Mouse (Mus musculus) heart, adult 8-10 months (tissue): ENCODE measurements around the gene Olfr721-ps1. TPM values are rescaled to one million over a fixed set of nuclear protein-coding genes. Genes with fewer than 3 reads are reported as not detected.

Experiments
- DNase-seq: peaks from one replicate; pipeline ENCODE4 v3.0.0; 2022; ENCODE audit warnings: low spot score
- total RNA-seq, 4 experiments: library from RNA; stranded (reverse); gene quantifications; 2 replicates each; pipeline ENCODE4 v1.2.4; 2022

Olfr721-ps1 gene
- not detected for total RNA-seq

DNA sequence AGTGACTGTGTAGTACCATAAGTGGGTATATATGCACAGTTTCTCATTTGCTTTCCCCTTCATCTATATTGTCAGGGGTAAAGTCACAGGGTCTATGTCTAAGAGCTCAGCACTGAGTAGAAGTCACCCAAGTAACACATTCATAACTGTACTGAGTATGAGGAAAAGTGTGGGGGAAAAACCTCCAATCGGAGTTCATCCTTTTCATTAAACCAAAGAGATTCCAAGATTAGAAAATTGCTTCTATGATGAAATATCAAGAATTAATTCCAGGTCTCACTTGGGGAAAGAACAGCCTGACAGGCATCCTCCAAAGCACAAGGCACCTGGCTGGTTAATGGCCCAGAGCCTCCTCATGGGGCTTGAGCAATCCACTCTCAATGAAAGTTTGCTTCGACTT lies at the start of gene Olfr721-ps1:
Gene Olfr721-ps1 (plus strand): TSS at position 301 of the 400 bp plus-strand sequence.
- DNase-seq, result no peak

DNA sequence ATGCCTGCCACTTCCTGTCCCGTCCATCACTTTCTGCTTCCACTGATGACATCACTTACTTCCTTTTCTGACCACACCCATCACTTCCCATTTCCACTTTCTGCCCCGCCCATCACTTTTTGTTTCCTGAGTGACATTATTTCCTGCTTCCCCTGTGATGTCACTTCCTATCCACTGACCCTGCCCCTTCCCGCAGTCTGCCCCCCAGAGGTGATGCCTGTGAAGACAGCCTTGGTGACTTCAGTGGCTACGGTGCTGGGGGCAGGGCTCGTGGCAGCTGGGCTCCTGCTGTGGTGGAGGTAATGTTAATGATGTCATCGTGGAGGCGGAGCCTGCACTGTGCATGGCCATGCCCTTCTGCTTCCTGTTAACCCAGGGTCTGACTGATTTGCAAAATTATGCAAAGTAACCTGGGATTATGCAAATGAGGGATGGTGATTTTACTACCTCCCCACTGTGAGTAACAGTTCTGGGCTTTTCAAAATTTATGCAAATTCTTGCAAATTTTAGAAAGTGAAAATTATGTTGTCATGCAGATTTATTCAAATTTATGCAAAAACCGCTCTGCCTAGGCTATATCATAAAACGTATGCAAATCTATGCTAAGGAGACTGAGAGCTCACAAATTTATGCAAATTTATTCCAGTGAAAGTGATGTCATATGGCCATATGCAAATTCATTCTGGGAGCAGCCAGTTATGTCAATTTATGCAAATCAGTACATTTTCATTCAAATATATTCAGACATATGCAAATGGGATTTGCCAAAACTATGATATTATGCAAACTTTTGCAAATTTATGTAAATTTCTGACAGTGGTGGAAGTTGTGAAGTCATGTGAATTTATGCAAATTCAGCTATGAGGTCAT lies 49.1 kb upstream of the Olfr721-ps1 start:
- no peak for DNase-seq

DNA sequence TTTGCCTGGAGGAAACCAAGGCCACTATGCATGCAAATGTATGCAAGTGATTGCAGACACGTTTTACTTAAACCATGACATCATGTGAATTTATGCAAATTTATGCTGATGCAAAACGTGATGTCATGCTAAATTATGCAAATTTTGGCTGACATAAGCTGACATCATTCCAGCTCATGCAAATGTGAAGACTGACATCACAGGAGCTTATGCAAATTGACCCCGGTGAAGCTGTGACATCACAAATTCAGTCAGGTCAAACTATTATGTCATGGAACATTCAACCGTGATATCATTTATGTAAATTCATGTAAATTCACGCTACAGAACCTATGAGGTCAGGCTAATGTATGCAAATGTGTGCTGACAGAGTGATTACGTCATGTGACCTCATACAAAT lies 48.5 kb upstream of the Olfr721-ps1 start:
- no peak for DNase-seq

DNA sequence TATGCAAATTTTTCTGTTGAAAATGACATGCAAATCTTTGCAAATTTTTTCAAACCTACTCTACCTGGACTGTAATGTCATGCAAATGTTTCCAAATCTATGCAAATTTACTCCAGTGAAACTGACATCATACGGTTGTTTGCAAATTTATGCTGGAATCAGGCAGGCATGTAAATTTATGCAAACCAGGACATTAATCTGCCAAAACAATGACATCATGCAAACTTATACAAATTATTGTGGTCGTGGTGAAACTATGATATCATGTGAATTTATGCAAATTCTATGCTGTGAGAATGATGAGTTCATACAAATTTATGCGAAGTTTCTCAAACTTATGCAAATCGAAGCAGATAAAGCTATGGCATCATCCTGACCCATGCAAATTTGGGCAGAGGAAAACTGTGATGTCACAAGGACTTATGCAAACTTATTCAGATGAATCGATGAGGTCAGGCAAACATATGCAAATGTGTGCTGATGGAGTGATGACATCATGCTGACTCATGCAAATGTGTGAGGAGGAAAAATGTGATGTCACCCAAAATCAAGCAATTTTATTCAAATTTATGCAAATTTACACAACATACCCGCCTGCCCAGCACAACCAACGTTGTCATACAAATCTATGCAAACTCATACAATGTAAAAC lies 47.9 kb upstream of the Olfr721-ps1 start:
- DNase-seq, result no peak

DNA sequence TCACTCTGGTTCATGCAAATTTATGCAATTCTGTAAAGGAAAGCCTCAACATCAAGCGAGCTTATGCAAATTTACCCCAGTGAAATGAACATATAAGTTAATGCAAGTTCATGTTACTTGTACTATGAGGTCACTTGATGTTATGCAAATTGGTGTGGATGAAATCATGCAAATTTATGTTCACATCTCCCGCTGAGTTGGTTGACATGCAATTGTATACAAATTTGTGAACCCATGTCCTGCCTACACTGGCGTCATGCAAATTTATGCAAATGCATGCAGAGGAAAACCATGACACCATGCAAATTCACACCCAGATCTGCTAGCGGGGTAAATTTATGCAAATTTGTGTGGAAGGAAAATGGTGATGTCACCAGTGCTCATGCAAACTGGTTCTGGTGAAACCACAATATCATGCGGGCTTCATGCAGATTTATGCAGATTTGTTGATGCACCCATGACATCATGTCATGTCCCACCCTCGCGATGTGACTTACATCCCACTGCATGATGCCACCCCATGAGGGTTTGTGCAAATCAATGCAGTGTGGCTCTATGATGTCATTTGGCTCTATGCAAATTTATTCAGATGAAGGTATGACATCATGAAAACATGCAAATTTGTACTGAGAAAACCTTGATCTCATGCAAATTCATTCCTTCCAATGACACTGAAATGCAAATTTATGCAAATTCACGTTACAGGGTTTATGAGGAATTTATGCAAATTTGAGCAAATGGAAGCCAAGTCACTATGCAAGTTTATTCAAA lies 47.2 kb upstream of the Olfr721-ps1 start:
- DNase-seq, result no peak

DNA sequence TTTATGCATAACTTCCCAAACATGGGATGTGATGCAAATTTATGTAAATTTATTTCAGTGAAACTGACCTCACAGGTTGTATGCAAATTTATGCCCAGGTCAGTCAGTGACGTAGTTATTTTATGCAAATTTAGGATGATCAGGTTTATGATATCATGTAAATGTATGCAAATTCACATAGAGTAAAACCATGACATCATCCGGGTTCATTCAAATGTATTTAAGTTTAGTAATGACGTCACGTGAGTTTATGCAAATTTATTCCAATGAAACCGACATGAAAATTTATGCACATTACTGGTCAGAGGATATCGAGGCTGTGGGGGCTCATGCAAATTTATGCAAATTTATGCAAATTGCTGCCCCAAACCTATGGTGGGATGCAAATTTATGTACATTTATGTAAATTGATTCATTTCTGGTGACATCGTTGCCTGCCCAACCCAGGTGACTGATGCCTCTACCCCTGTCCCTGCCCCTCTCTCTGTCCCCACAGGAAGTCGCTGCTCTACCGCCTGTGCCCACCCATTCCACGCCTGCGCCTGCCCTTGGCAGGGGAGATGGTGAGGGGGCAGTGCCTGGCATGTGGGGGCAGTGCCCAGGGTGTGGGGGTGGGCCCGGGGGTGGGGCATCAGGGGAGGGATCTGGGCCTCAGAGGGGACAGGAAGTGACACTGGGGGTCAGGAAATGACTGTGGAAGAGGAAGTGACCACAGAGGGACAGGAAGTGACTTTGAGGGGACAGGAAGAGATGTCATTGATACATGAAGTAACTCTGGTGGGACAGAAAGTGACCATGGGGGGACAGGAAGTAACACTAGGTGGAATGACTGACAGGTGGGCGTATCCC lies 46.4 kb upstream of the Olfr721-ps1 start:
- no peak for DNase-seq

DNA sequence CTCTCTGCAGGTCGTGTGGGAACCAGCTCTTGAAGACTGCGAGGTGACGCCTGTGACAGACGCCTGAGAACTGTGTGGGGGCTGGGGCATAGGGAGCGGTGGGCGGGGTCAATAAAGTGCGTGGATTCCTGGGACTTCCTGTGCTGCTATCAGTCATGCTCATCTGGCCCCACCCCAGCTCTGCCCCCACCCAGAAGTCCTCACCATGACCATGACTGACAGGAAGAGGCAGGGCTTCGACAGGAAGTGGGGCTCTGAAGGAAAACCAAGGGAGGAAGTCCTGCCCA lies 45.8 kb upstream of the Olfr721-ps1 start:
- no peak for DNase-seq

DNA sequence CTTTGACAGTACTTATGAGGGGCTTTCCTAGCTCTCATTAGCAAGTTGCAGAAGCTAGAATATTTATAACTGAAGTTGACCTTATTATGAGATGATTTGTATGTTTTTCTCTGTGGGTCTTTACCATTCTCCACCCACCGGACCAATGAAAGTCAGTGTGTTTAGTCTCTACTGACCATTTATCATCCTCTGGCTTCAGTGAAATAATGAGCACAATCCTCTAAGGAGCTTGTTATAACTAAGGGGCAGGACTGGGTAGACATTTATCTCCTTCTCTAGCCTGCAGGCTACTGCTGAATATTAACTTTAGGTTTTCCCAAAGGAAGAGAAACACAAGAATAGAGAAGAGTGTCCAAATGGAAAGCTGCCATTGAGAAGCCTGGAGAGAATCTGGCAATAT lies 5.6 kb upstream of the Olfr721-ps1 start:
- DNase-seq, result no peak

DNA sequence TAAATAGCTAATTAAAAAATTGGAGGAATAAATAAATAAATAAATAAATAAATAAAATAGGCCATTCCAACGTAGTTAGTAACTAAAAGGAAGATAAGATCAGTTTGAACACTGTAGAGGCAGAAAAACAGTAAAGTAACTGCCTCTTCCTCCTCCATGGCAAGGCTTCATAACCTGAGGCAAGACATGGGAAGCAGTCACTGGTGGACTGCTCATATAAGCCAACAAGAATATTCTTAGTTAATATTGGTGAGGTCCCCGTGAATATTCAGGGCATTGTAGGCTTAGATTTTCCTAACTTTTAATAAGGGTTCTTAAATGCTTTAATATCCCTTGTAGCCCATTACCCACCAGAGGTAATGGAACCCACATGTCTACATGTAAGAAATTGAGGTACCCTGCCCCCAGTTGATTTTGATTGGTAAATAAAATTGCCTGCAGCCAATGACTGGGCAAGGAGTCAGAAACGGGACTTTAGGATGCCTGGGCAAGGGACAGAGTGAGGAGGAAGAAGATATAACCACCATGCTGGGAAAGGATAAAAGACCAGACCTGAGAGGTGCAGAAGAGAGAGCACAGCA lies 35.1 kb downstream of the Olfr721-ps1 start:
- no peak for DNase-seq

Other genes with a start within 250 kb of the Olfr721-ps1 start
- not detected for gene Olfr720, start 214.5 kb upstream of the Olfr721-ps1 start, total RNA-seq
- not detected for gene Olfr31, start 78.5 kb upstream of the Olfr721-ps1 start, total RNA-seq
- 1 to 10 TPM; 2.2 to 7.2 (median 3.5) TPM for gene Il3ra, start 55.0 kb upstream of the Olfr721-ps1 start, total RNA-seq